Mouse (Mus musculus) kidney, adult 2 months (tissue): ENCODE data around the gene Pip4k2b. TPM values are rescaled to one million over a fixed set of nuclear protein-coding genes. Genes with fewer than 3 reads are reported as not detected.

Experiments
- DNase-seq: peaks from one replicate; pipeline ENCODE4 v3.0.0; 2021
- H3K27ac ChIP-seq: fragments of 200-500 bp; 2 replicates; pipeline ENCODE4 v1.5.1; 2012; ENCODE audit warnings: low read depth, low read length, control low read depth, inconsistent platforms; ENCODE audit not compliant: insufficient read depth
- H3K27me3 ChIP-seq: fragments of 200-500 bp; replicated peaks from 2 replicates; pipeline ENCODE4 v1.6.1; 2012; ENCODE audit warnings: mild to moderate bottlenecking, moderate library complexity, low read length, inconsistent platforms; ENCODE audit not compliant: control insufficient read depth, insufficient read depth
- H3K36me3 ChIP-seq: fragments of 200-500 bp; 2 replicates; pipeline ENCODE4 v1.6.1; 2012; ENCODE audit warnings: mild to moderate bottlenecking, moderate library complexity, low read length, inconsistent platforms; ENCODE audit not compliant: control insufficient read depth, insufficient read depth
- H3K4me1 ChIP-seq: fragments of 200-500 bp; 2 replicates; pipeline ENCODE4 v1.6.1; 2011; ENCODE audit warnings: low read length; ENCODE audit not compliant: control insufficient read depth, insufficient read depth
- H3K4me3 ChIP-seq: fragments of 200-500 bp; 2 replicates; pipeline ENCODE4 v1.5.1; 2011; ENCODE audit warnings: mild to moderate bottlenecking, low read depth, low read length, control low read depth; ENCODE audit not compliant: insufficient read depth
- CTCF ChIP-seq: fragments of 200-500 bp; conservative IDR thresholded peaks from 2 replicates; pipeline ENCODE4 v1.5.1; 2011; ENCODE audit warnings: low read depth, mild to moderate bottlenecking, control low read depth, low read length, moderate library complexity, mixed read lengths; ENCODE audit not compliant: insufficient read depth, insufficient read length
- POLR2A ChIP-seq: fragments of 200-500 bp; IDR thresholded peaks from one replicate; pipeline ENCODE4 v1.6.1; 2011; ENCODE audit warnings: low read depth, low read length, control low read depth
- whole genome bisulfite sequencing: fragments of 180-500 bp; shearing (Covaris S2); methylation state at CpG from one replicate; pipeline ENCODE4 v1.1.7; 2018; 5-methylcytosine and 5-hydroxymethylcytosine counted together
- polyA plus RNA-seq: library from polyadenylated mRNA; depleted of rRNA; stranded (reverse); fragments of >200 nt; gene quantifications from 2 replicates; pipeline ENCODE4 v1.2.3, GENCODE M21; 2012

The Pip4k2b gene
- polyA plus RNA-seq, 1 experiment = 10.6 TPM

GRCm38 (mm10) chr11:97687061-97687460 is 57.4 kb downstream of the Pip4k2b start:
- Histone ChIP-seq H3K27ac (peak overlapping the region; percentile 20; the same call in 1 of the 2 replicates), H3K4me3 (peak overlapping the region; percentile 51; the same call in 1 of the 2 replicates), H3K4me1 (peaks cover 17% of the 10 kb centered on the region), H3K27me3 (no peaks in the 10 kb centered on the region), H3K36me3 (no peaks in the 10 kb centered on the region)
- no peak for TF ChIP-seq CTCF
- no peak for TF ChIP-seq POLR2A
- DNase-seq = peak; percentile 78
- 46% methylated on average over 3 of the region's 3 CpGs for WGBS

GRCm38 (mm10) chr11:97686322-97686908 is 58.1 kb downstream of the Pip4k2b start:
- peak overlapping the region; percentile 40 for H3K27ac ChIP-seq
- 62% methylated on average over 11 of the region's 11 CpGs for WGBS
- no peak for TF ChIP-seq CTCF
- peak overlapping the region; percentile 51 for H3K4me3 ChIP-seq
- DNase-seq = peak; percentile 33
- H3K36me3 ChIP-seq = no peaks in the 10 kb centered on the region
- no peaks in the 10 kb centered on the region for H3K27me3 ChIP-seq
- peaks cover 17% of the 10 kb centered on the region for H3K4me1 ChIP-seq

GRCm38 (mm10) chr11:97685613-97686321 is 58.7 kb downstream of the Pip4k2b start, which contains the start of gene Cisd3:
Cisd3 (plus strand) TSS chr11:97685826.
- peak; percentile 99 for DNase-seq
- Histone ChIP-seq H3K4me3 (peak within 1 kb of the TSS; percentile 51), H3K36me3 (no peaks in the 10 kb centered on the region), H3K27ac (peak within 1 kb of the TSS; percentile 58), H3K4me1 (peaks cover 17% of the 10 kb centered on the region), H3K27me3 (no peaks in the 10 kb centered on the region)
- TF ChIP-seq POLR2A = peak; percentile 15
- TF ChIP-seq CTCF = no peak
- under 1% methylated on average over 43 of the region's 43 CpGs for WGBS

- 39% methylated on average over 7 of the region's 7 CpGs for WGBS
- Histone ChIP-seq H3K27ac (peak overlapping the region; percentile 58; the same call in 1 of the 2 replicates), H3K4me1 (peaks cover 17% of the 10 kb centered on the region), H3K27me3 (no peaks in the 10 kb centered on the region), H3K36me3 (no peaks in the 10 kb centered on the region), H3K4me3 (no peak overlapping the region)
- no peak for TF ChIP-seq POLR2A
- no peak for TF ChIP-seq CTCF
- peak; percentile 25 for DNase-seq
Observed at GRCm38 (mm10) chr11:97684766-97685165, 59.7 kb downstream of the Pip4k2b start.

GRCm38 (mm10) chr11:97684063-97684680 is 60.3 kb downstream of the Pip4k2b start:
- WGBS = 78% methylated on average over 6 of the region's 6 CpGs
- H3K4me3 ChIP-seq = no peak overlapping the region
- H3K4me1 ChIP-seq = peaks cover 17% of the 10 kb centered on the region
- no peaks in the 10 kb centered on the region for H3K36me3 ChIP-seq
- H3K27me3 ChIP-seq = no peaks in the 10 kb centered on the region
- no peak for DNase-seq
- TF ChIP-seq POLR2A (no peak), CTCF (no peak)
- no peak overlapping the region for H3K27ac ChIP-seq

DNA sequence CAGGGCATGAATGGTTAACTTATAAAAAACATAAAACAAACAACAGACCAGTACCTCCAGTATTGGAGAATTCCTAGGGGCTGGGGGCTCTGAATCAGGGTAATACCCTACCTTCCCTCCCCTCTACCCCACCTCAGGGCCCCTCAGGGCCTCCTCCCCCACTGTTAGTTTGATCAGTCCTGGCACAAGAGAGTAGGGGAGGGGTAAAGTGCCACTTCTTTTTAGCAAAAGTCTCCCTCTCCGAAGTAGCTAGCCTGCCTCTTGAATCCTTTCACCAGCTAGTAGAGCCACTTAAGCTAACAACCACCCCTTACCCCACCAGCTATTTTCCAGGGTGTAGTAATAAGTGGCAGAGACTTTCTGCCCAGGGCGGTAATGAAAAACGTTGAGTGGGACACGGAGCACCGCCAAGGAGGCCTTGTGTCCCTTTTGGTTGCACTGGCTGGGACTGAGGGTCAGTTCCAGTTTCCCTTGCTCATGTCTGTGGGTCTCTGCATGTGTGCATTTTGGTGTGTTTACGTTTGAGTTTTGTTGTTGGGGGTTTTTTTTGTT is 61.9 kb downstream of the Pip4k2b start:
- Histone ChIP-seq H3K4me3 (no peak overlapping the region), H3K36me3 (peaks cover 3% of the 10 kb centered on the region; the same call in 1 of the 2 replicates), H3K27me3 (no peaks in the 10 kb centered on the region), H3K27ac (no peak overlapping the region), H3K4me1 (peaks cover 17% of the 10 kb centered on the region)
- 72% methylated on average over 6 of the region's 6 CpGs for WGBS
- TF ChIP-seq POLR2A = no peak
- TF ChIP-seq CTCF = no peak
- no peak for DNase-seq
